ENCODE assay signal across 8 mouse cellular contexts in the genomic region with DNA sequence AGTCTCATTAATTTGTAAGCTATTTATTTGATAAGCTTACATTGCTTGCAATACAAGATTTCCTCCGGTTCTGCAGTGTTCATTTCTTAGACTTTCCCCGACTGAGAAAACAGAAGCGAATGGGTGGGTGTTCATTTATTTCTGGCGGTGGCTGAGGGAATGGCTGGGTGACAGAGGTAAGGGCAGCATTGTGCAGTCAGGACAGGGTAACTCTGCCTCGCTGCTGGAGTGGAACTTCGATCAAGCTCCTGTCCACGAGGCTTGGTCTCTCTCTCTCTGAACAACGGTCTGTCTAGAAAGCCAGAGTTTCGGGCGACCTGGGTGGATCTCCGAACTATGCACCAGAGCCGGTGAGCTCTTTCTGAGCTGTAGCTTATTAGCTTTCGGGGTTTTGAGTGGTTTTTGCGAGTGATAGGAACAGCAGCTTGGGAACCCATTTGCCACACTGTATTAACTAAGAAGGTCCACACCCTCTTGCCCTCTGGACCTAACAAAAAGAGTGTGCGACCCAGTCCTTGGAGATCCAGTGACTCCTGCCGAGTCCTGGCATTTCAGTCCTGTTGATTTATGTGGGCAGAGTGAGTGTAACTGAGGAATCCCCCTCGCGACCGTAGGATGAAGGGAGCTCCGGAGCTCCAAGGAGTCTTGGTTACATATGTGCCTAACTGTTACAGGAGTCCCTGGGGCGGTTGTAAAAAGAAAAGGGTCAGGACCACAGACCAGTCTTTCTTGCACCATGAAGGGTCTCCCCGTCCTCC. TPM values are rescaled to one million over a fixed set of nuclear protein-coding genes. Genes with fewer than 3 reads are reported as not detected.
A peak's percentile ranks its signal among the peaks of the same experiment; 100 is the strongest.
DNase-seq lines count a peak whose midpoint lies in the region; ATAC-seq and TF ChIP-seq lines count a peak whose summit lies in the region.

No protein-coding gene starts in this region.

- H3K9ac ChIP-seq in forebrain, postnatal 0 days, result peak overlapping the region; percentile 68
- peak overlapping the region; percentile 74 for H3K9ac ChIP-seq in limb, embryonic 12.5 days (replicated peaks)
- H3K9ac ChIP-seq in neural tube, embryonic 14.5 days (replicated peaks; ENCODE audit: low read depth, low read length), result peak overlapping the region; percentile 56

- no peaks in the 10 kb centered on the region for H3K36me3 ChIP-seq in forebrain, postnatal 0 days (ENCODE audit: insufficient read depth)
- no peaks in the 10 kb centered on the region for H3K36me3 ChIP-seq in limb, embryonic 12.5 days
- H3K36me3 ChIP-seq in neural tube, embryonic 14.5 days (ENCODE audit: control insufficient read depth, insufficient read depth, low read length), result no peaks in the 10 kb centered on the region

- H3K4me3 ChIP-seq in forebrain, postnatal 0 days (ENCODE audit: low read depth, low read length), result peak overlapping the region; percentile 58
- H3K4me3 ChIP-seq in limb, embryonic 12.5 days (replicated peaks), result peak overlapping the region; percentile 57
- peak overlapping the region; percentile 45 for H3K4me3 ChIP-seq in neural tube, embryonic 14.5 days (ENCODE audit: low read depth, low read length)

- H3K9me3 ChIP-seq in forebrain, postnatal 0 days (ENCODE audit: low read length), result no peaks in the 10 kb centered on the region
- H3K9me3 ChIP-seq in limb, embryonic 12.5 days, result no peaks in the 10 kb centered on the region
- H3K9me3 ChIP-seq in neural tube, embryonic 14.5 days (ENCODE audit: control insufficient read depth, low read length), result no peaks in the 10 kb centered on the region

- WGBS in forebrain, postnatal 0 days, result 16% methylated on average over 22 of the region's 22 CpGs
- 16% methylated on average over 22 of the region's 22 CpGs for WGBS in limb, embryonic 12.5 days
- 18% methylated on average over 22 of the region's 22 CpGs for WGBS in neural tube, embryonic 14.5 days

- TF ChIP-seq CTCF in forebrain, postnatal 0 days (IDR thresholded peaks at IDR 0.05; ENCODE audit: low read depth), result no peak

- DNase-seq in cerebellum, postnatal 25 days, result peak; percentile 7 to 11
- no peak for DNase-seq in cerebellum, adult 9-11 months
- peak; percentile 40 for DNase-seq in A20 (ENCODE audit: low read depth, low spot score)
- DNase-seq in forebrain, postnatal 0 days, result no peak
- no peak for DNase-seq in left cerebral cortex, adult 9 months (ENCODE audit: low spot score in 2 of 2)
- DNase-seq in urinary bladder, postnatal 4 days (ENCODE audit: low spot score in 2 of 2), result no peak

- no peak overlapping the region for H3K27ac ChIP-seq in forebrain, postnatal 0 days (ENCODE audit: low read depth, low read length)
- H3K27ac ChIP-seq in limb, embryonic 12.5 days, result no peak overlapping the region
- no peak overlapping the region for H3K27ac ChIP-seq in neural tube, embryonic 14.5 days (ENCODE audit: low read depth, low read length)

- no peaks in the 10 kb centered on the region for H3K27me3 ChIP-seq in forebrain, postnatal 0 days (ENCODE audit: insufficient read depth, low read length)
- H3K27me3 ChIP-seq in limb, embryonic 12.5 days, result peaks cover 11% of the 10 kb centered on the region; the same call in 1 of the 2 replicates
- no peaks in the 10 kb centered on the region for H3K27me3 ChIP-seq in neural tube, embryonic 14.5 days (ENCODE audit: control insufficient read depth, insufficient read depth, low read length)

- peak; percentile 58; the same call in 1 of the 2 replicates for ATAC-seq in forebrain, postnatal 0 days
- ATAC-seq in limb, embryonic 12.5 days (ENCODE audit: insufficient number of reproducible peaks, insufficient read depth, low FRiP score, low TSS enrichment, low read depth), result peak; percentile 60
- peak; percentile 60 for ATAC-seq in neural tube, embryonic 14.5 days (ENCODE audit: low read depth)

- H3K4me2 ChIP-seq in forebrain, postnatal 0 days (ENCODE audit: low read depth), result peak overlapping the region; percentile 86
- peak overlapping the region; percentile 80 for H3K4me2 ChIP-seq in limb, embryonic 12.5 days
- H3K4me2 ChIP-seq in neural tube, embryonic 14.5 days (ENCODE audit: low read depth, low read length), result peak overlapping the region; percentile 88

- no peaks in the 10 kb centered on the region for H3K4me1 ChIP-seq in forebrain, postnatal 0 days (ENCODE audit: insufficient read depth)
- peaks cover 14% of the 10 kb centered on the region for H3K4me1 ChIP-seq in limb, embryonic 12.5 days (replicated peaks)
- H3K4me1 ChIP-seq in neural tube, embryonic 14.5 days (ENCODE audit: control insufficient read depth, insufficient read depth, low read length), result peaks cover 7% of the 10 kb centered on the region; the same call in 1 of the 2 replicates

RNA-seq across cellular contexts. Expression of gene Arntl2, which starts 0.5 kb away (rescaled TPM):
- 2.7 and 3.5 TPM in 2 replicates for total RNA-seq in forebrain, postnatal 0 days (2014; rRNA removed)
- 2.3 and 4.5 TPM in 2 replicates for polyA plus RNA-seq in forebrain, postnatal 0 days (2015; fragmentation: Nextera tagmentation; extraction: Ambion mirVana)
- 6.8 and 8.3 TPM in 2 replicates for polyA plus RNA-seq in limb, embryonic 12.5 days (2016; fragmentation: Nextera tagmentation; extraction: Ambion mirVana)
- 3.2 and 3.7 TPM in 2 replicates for polyA plus RNA-seq in neural tube, embryonic 14.5 days (2014; fragmentation: Nextera tagmentation; extraction: Ambion mirVana)

RNA-seq across cellular contexts. Expression of gene Smco2, which starts 54.6 kb away (rescaled TPM):
- not detected in 2 replicates for total RNA-seq in forebrain, postnatal 0 days (2014; rRNA removed)
- polyA plus RNA-seq in forebrain, postnatal 0 days (2015; fragmentation: Nextera tagmentation; extraction: Ambion mirVana), result not detected in 2 replicates
- not detected in 2 replicates for polyA plus RNA-seq in limb, embryonic 12.5 days (2016; fragmentation: Nextera tagmentation; extraction: Ambion mirVana)
- polyA plus RNA-seq in neural tube, embryonic 14.5 days (2014; fragmentation: Nextera tagmentation; extraction: Ambion mirVana), result not detected in 2 replicates

Comparison
In these comparisons a context has a peak if more than half of its experiments do, and no peak if none do; other contexts are left out.
1. DNase-seq: peak in cerebellum, postnatal 25 days (2 of 2) and A20 (single experiment); none in cerebellum, adult 9-11 months (single experiment), forebrain, postnatal 0 days (single experiment), left cerebral cortex, adult 9 months (0 of 2) and urinary bladder, postnatal 4 days (0 of 2).
2. Peak in every context shown above with its lines, with median percentiles within 50 percentile points of each other: ATAC-seq, H3K4me2 ChIP-seq, H3K4me3 ChIP-seq and H3K9ac ChIP-seq.